Mouse (Mus musculus) adrenal gland (tissue): Measurements from ENCODE around the gene Prr36.

ENCODE experiments used
- intact Hi-C: fragments of 180-260 bp; cut with DNase I; formaldehyde crosslinking; loops from one replicate; pipeline ENCODE4 v1.15.1; 2025

The Prr36 gene

GRCm38 (mm10) chr8:4245737-4246136 is 28.5 kb upstream of the Prr36 start:
- intact Hi-C loops = no loop called here

- intact Hi-C loops = no loop called here
These were observed 27.8 kb upstream of the Prr36 start for GRCm38 (mm10) chr8:4245061-4245460.

GRCm38 (mm10) chr8:4239193-4239890 is 22.1 kb upstream of the Prr36 start:
- intact Hi-C loops = no loop called here

GRCm38 (mm10) chr8:4238434-4239192 is 21.4 kb upstream of the Prr36 start, which contains the start of the genes Map2k7 and Gm49320:
Map2k7 (plus strand) TSS chr8:4238740.
Gm49320 (plus strand) TSS chr8:4238865.
- intact Hi-C loops = no loop called here

GRCm38 (mm10) chr8:4237814-4238433 is 20.7 kb upstream of the Prr36 start:
- intact Hi-C loops = no loop called here

GRCm38 (mm10) chr8:4230612-4231351 is 13.5 kb upstream of the Prr36 start:
- intact Hi-C loops = no loop called here

- intact Hi-C loops = no loop called here
These were observed 12.5 kb upstream of the Prr36 start for GRCm38 (mm10) chr8:4229784-4230183.

GRCm38 (mm10) chr8:4227919-4228318 is 10.7 kb upstream of the Prr36 start:
- intact Hi-C loops = no loop called here

- intact Hi-C loops = no loop called here
These were observed 9.6 kb upstream of the Prr36 start, which contains the start of gene Lrrc8e for GRCm38 (mm10) chr8:4226739-4227347. Lrrc8e (plus strand) TSS chr8:4226827.

GRCm38 (mm10) chr8:4226323-4226722 is 9.1 kb upstream of the Prr36 start:
- intact Hi-C loops = no loop called here

- intact Hi-C loops = no loop called here
These were observed 4.8 kb upstream of the Prr36 start for GRCm38 (mm10) chr8:4222059-4222458.

GRCm38 (mm10) chr8:4219617-4220016 is 2.4 kb upstream of the Prr36 start:
- intact Hi-C loops = no loop called here

GRCm38 (mm10) chr8:4216296-4216695 is 963 bp downstream of the Prr36 start:
- intact Hi-C loops = no loop called here

- intact Hi-C loops = no loop called here
These were observed 3.0 kb downstream of the Prr36 start for GRCm38 (mm10) chr8:4214006-4214980.

- intact Hi-C loops = no loop called here
These were observed 3.9 kb downstream of the Prr36 start for GRCm38 (mm10) chr8:4213210-4214005.

- intact Hi-C loops = no loop called here
These were observed 4.5 kb downstream of the Prr36 start for GRCm38 (mm10) chr8:4212809-4213209.

- intact Hi-C loops = no loop called here
These were observed 6.2 kb downstream of the Prr36 start for GRCm38 (mm10) chr8:4211097-4211496.

GRCm38 (mm10) chr8:4207016-4207350 is 10.3 kb downstream of the Prr36 start:
- intact Hi-C loops = no loop called here
